Mouse (Mus musculus): ENCODE data around the gene Srcin1. TPM values are rescaled to one million over a fixed set of nuclear protein-coding genes. Genes with fewer than 3 reads are reported as not detected.

Srcin1 gene
- polyA plus RNA-seq, 1 experiment from 2014 or later, result 2.2 TPM

DNA sequence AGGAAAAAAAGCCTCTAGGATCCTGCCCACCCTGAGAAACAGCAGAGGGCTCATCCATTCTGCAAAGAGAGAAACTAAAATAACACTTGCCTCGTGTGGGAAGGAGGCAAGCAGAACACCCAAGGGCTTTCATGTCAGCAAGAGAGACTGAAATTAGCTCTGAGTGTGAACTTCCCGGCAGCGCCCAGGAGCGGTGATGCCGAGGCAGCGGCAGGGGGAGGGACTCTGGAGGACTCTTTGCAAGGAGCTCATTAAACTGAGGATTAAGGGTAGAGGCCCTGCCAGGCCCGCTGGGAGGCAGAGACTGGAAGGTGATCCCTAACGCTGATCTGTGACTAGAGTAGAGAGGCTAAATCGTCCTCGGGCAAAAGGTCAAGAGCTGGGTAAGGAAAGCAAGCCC, 13.2 kb upstream of the Srcin1 start:
- Histone ChIP-seq H3K36me3 (ENCODE audit: control insufficient read depth, insufficient read depth, low read length) (no peaks in the 10 kb centered on the region), H3K9me3 (ENCODE audit: control insufficient read depth, low read length) (no peaks in the 10 kb centered on the region), H3K27ac (ENCODE audit: low read depth, low read length) (no peak overlapping the region), H3K4me1 (ENCODE audit: control insufficient read depth, insufficient read depth, low read length) (peaks cover 11% of the 10 kb centered on the region), H3K9ac (ENCODE audit: low read length) (no peak overlapping the region), H3K27me3 (ENCODE audit: control insufficient read depth, insufficient read depth, low read length) (peaks cover 2% of the 10 kb centered on the region; the same call in 1 of the 2 replicates), H3K4me3 (ENCODE audit: low read depth, low read length) (no peak overlapping the region), H3K4me2 (no peak overlapping the region; the same call in 1 of the 2 replicates)
- DNase-seq (ENCODE audit: low spot score, missing footprints), result peak; percentile 91
- no peak for ATAC-seq (ENCODE audit: low FRiP score)
- 2% methylated on average over 10 of the region's 10 CpGs for WGBS

GRCm38 (mm10) chr11:97585932-97586331, 9.9 kb upstream of the Srcin1 start:
- Histone ChIP-seq H3K4me1 (ENCODE audit: control insufficient read depth, insufficient read depth, low read length) (peaks cover 11% of the 10 kb centered on the region), H3K27ac (ENCODE audit: low read depth, low read length) (no peak overlapping the region), H3K4me2 (no peak overlapping the region), H3K27me3 (ENCODE audit: control insufficient read depth, insufficient read depth, low read length) (no peaks in the 10 kb centered on the region; the same call in 1 of the 2 replicates), H3K9ac (ENCODE audit: low read length) (no peak overlapping the region), H3K4me3 (ENCODE audit: low read depth, low read length) (no peak overlapping the region), H3K9me3 (ENCODE audit: control insufficient read depth, low read length) (no peaks in the 10 kb centered on the region), H3K36me3 (ENCODE audit: control insufficient read depth, insufficient read depth, low read length) (no peaks in the 10 kb centered on the region)
- 72% methylated on average over 10 of the region's 10 CpGs for WGBS
- ATAC-seq (ENCODE audit: low FRiP score), result no peak
- DNase-seq (ENCODE audit: low spot score, missing footprints), result no peak

GRCm38 (mm10) chr11:97584476-97584875, 8.5 kb upstream of the Srcin1 start:
- Histone ChIP-seq H3K4me3 (ENCODE audit: low read depth, low read length) (no peak overlapping the region), H3K4me1 (ENCODE audit: control insufficient read depth, insufficient read depth, low read length) (peaks cover 8% of the 10 kb centered on the region), H3K27ac (ENCODE audit: low read depth, low read length) (no peak overlapping the region), H3K27me3 (ENCODE audit: control insufficient read depth, insufficient read depth, low read length) (no peaks in the 10 kb centered on the region; the same call in 1 of the 2 replicates), H3K9ac (ENCODE audit: low read length) (no peak overlapping the region), H3K9me3 (ENCODE audit: control insufficient read depth, low read length) (no peaks in the 10 kb centered on the region), H3K4me2 (no peak overlapping the region), H3K36me3 (ENCODE audit: control insufficient read depth, insufficient read depth, low read length) (no peaks in the 10 kb centered on the region)
- 83% methylated on average over 7 of the region's 7 CpGs for WGBS
- ATAC-seq (ENCODE audit: low FRiP score) (no peak), DNase-seq (ENCODE audit: low spot score, missing footprints) (no peak)

GRCm38 (mm10) chr11:97579088-97579857, 3.3 kb upstream of the Srcin1 start:
- WGBS, result 17% methylated on average over 10 of the region's 10 CpGs
- H3K9ac ChIP-seq (ENCODE audit: low read length), result peak overlapping the region; percentile 36; the same call in 1 of the 2 replicates
- H3K36me3 ChIP-seq (ENCODE audit: control insufficient read depth, insufficient read depth, low read length), result no peaks in the 10 kb centered on the region
- H3K4me3 ChIP-seq (ENCODE audit: low read depth, low read length), result no peak overlapping the region
- no peaks in the 10 kb centered on the region for H3K27me3 ChIP-seq (ENCODE audit: control insufficient read depth, insufficient read depth, low read length)
- H3K27ac ChIP-seq (ENCODE audit: low read depth, low read length), result peak overlapping the region; percentile 30
- H3K9me3 ChIP-seq (ENCODE audit: control insufficient read depth, low read length), result no peaks in the 10 kb centered on the region
- H3K4me2 ChIP-seq, result peak overlapping the region; percentile 4; the same call in 1 of the 2 replicates
- ATAC-seq (ENCODE audit: low FRiP score), result no peak
- H3K4me1 ChIP-seq (ENCODE audit: control insufficient read depth, insufficient read depth, low read length), result peaks cover 19% of the 10 kb centered on the region
- peak; percentile 91 for DNase-seq (ENCODE audit: low spot score, missing footprints)

- no peaks in the 10 kb centered on the region for H3K36me3 ChIP-seq (ENCODE audit: control insufficient read depth, insufficient read depth, low read length)
- H3K4me1 ChIP-seq (ENCODE audit: control insufficient read depth, insufficient read depth, low read length), result peaks cover 27% of the 10 kb centered on the region
- no peak overlapping the region for H3K4me2 ChIP-seq
- WGBS, result 58% methylated on average over 2 of the region's 2 CpGs
- H3K4me3 ChIP-seq (ENCODE audit: low read depth, low read length), result no peak overlapping the region
- H3K9ac ChIP-seq (ENCODE audit: low read length), result no peak overlapping the region
- H3K27ac ChIP-seq (ENCODE audit: low read depth, low read length), result no peak overlapping the region
- no peak for ATAC-seq (ENCODE audit: low FRiP score)
- no peak for DNase-seq (ENCODE audit: low spot score, missing footprints)
- H3K27me3 ChIP-seq (ENCODE audit: control insufficient read depth, insufficient read depth, low read length), result peaks cover 7% of the 10 kb centered on the region
- no peaks in the 10 kb centered on the region for H3K9me3 ChIP-seq (ENCODE audit: control insufficient read depth, low read length)
Measured at GRCm38 (mm10) chr11:97578286-97578685, 2.3 kb upstream of the Srcin1 start.

DNA sequence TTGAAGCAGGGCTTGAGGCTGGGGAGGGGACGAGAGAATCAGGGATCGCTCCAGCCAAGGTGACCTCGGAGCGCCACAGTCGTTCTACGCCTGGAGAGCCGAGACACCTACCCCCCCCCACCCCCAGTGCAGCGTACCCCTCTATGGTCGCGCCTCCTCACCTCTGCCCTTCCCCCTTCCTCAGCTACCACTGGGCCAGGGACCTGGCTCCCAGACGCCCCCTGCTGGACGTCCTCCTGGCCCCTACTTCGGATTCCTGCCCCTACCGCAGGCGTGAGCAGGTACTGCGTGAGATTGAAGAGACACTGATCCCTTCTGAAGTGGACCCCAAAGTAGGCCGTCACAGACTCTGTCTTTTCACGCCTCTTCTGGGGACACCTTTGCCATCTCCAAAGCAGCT, 348 bp downstream of the Srcin1 start:
- Histone ChIP-seq H3K9ac (ENCODE audit: low read length) (peak overlapping the region; percentile 95), H3K27ac (ENCODE audit: low read depth, low read length) (peak overlapping the region; percentile 89), H3K4me3 (ENCODE audit: low read depth, low read length) (peak overlapping the region; percentile 80), H3K9me3 (ENCODE audit: control insufficient read depth, low read length) (no peaks in the 10 kb centered on the region), H3K4me2 (peak overlapping the region; percentile 92), H3K4me1 (ENCODE audit: control insufficient read depth, insufficient read depth, low read length) (peaks cover 49% of the 10 kb centered on the region), H3K36me3 (ENCODE audit: control insufficient read depth, insufficient read depth, low read length) (no peaks in the 10 kb centered on the region), H3K27me3 (ENCODE audit: control insufficient read depth, insufficient read depth, low read length) (peaks cover 15% of the 10 kb centered on the region)
- DNase-seq (ENCODE audit: low spot score, missing footprints) (peak; percentile 99), ATAC-seq (ENCODE audit: low FRiP score) (peak; percentile 72)
- WGBS, result 0% methylated on average over 18 of the region's 18 CpGs

DNA sequence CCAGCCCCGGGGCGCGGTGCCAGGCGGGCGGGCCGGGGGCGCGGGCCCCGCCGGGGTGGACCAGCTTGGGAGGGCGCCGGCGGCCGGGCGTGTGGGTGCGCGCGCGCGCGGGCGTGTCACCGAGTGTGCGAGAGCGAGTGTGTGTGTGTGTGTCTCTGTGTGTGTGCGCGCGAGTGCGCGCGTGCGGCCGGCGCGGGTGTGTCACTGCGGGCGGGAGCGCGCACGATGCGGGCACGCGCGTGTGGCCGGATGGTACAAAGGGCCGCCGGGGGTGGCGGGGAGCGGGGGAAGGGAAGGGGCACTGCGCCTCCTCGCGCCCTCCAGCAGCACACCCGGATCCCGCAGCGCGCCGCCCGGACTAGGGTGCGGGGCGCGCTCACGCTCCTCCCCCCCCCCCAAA, 911 bp downstream of the Srcin1 start:
- no peaks in the 10 kb centered on the region for H3K36me3 ChIP-seq (ENCODE audit: control insufficient read depth, insufficient read depth, low read length)
- peaks cover 55% of the 10 kb centered on the region for H3K4me1 ChIP-seq (ENCODE audit: control insufficient read depth, insufficient read depth, low read length)
- DNase-seq (ENCODE audit: low spot score, missing footprints) (peak; percentile 99), ATAC-seq (ENCODE audit: low FRiP score) (peak; percentile 73)
- peak overlapping the region; percentile 80 for H3K4me3 ChIP-seq (ENCODE audit: low read depth, low read length)
- peaks cover 15% of the 10 kb centered on the region for H3K27me3 ChIP-seq (ENCODE audit: control insufficient read depth, insufficient read depth, low read length)
- peak overlapping the region; percentile 89 for H3K27ac ChIP-seq (ENCODE audit: low read depth, low read length)
- peak overlapping the region; percentile 95 for H3K9ac ChIP-seq (ENCODE audit: low read length)
- under 1% methylated on average over 36 of the region's 62 CpGs for WGBS
- peak overlapping the region; percentile 92 for H3K4me2 ChIP-seq
- no peaks in the 10 kb centered on the region for H3K9me3 ChIP-seq (ENCODE audit: control insufficient read depth, low read length)

- DNase-seq (ENCODE audit: low spot score, missing footprints), result peak; percentile 94
- Histone ChIP-seq H3K4me1 (ENCODE audit: control insufficient read depth, insufficient read depth, low read length) (peaks cover 56% of the 10 kb centered on the region), H3K36me3 (ENCODE audit: control insufficient read depth, insufficient read depth, low read length) (no peaks in the 10 kb centered on the region), H3K4me2 (peak overlapping the region; percentile 92), H3K9ac (ENCODE audit: low read length) (peak overlapping the region; percentile 95), H3K27me3 (ENCODE audit: control insufficient read depth, insufficient read depth, low read length) (peaks cover 15% of the 10 kb centered on the region), H3K4me3 (ENCODE audit: low read depth, low read length) (peak overlapping the region; percentile 80), H3K9me3 (ENCODE audit: control insufficient read depth, low read length) (no peaks in the 10 kb centered on the region), H3K27ac (ENCODE audit: low read depth, low read length) (peak overlapping the region; percentile 89)
- ATAC-seq (ENCODE audit: low FRiP score), result peak; percentile 47
- whole genome bisulfite sequencing, result under 1% methylated on average over 26 of the region's 43 CpGs
Measured at GRCm38 (mm10) chr11:97574551-97575051, 1.4 kb downstream of the Srcin1 start.

DNA sequence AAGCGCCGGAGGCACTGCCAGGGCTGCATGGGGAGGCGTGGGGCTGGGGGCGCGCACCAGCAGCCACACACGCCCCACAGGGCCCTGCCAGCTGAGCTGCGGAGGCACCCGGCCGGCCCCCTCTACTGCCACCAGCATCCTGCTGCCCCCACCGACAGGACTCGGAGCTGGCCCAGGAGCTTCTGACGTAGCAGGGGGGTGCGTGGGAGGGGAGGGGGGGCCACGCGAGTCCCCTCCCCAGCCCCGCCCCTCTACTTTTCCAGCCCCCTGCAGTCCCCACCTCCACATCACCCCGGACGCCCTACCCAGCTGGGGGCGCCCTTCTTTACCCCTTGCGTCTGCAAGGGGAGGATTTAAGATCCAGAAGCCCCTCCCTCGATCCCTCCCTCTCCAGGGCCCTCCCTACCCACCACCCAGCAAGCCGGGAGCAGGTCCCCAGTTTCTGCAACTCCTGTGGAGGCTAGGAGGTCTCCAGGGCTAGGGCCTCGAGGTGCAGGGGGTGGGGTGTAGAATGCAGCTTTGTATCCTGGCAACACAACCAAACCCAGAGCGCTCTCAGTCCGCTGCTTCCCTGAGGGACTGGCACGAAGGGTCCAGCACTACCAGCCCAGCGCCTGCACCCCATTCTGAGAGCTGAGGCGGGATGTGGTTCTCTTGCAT, 2.0 kb downstream of the Srcin1 start:
- peak overlapping the region; percentile 80 for H3K4me3 ChIP-seq (ENCODE audit: low read depth, low read length)
- H3K9me3 ChIP-seq (ENCODE audit: control insufficient read depth, low read length), result no peaks in the 10 kb centered on the region
- peak overlapping the region; percentile 95 for H3K9ac ChIP-seq (ENCODE audit: low read length)
- H3K36me3 ChIP-seq (ENCODE audit: control insufficient read depth, insufficient read depth, low read length), result no peaks in the 10 kb centered on the region
- 1% methylated on average over 21 of the region's 28 CpGs for WGBS
- H3K27ac ChIP-seq (ENCODE audit: low read depth, low read length), result peak overlapping the region; percentile 89
- H3K27me3 ChIP-seq (ENCODE audit: control insufficient read depth, insufficient read depth, low read length), result peaks cover 15% of the 10 kb centered on the region
- ATAC-seq (ENCODE audit: low FRiP score) (peak; percentile 45), DNase-seq (ENCODE audit: low spot score, missing footprints) (peak; percentile 97)
- peaks cover 56% of the 10 kb centered on the region for H3K4me1 ChIP-seq (ENCODE audit: control insufficient read depth, insufficient read depth, low read length)
- peak overlapping the region; percentile 92 for H3K4me2 ChIP-seq
